Mouse (Mus musculus): Measurements from ENCODE around the gene Ptprh.

Gene Ptprh

GRCm38 (mm10) chr7:4522292-4522691, 81.5 kb downstream of the Ptprh start:
- no peak for DNase-seq

GRCm38 (mm10) chr7:4521231-4522003, 82.4 kb downstream of the Ptprh start:
- DNase-seq = peak; percentile 58

DNA sequence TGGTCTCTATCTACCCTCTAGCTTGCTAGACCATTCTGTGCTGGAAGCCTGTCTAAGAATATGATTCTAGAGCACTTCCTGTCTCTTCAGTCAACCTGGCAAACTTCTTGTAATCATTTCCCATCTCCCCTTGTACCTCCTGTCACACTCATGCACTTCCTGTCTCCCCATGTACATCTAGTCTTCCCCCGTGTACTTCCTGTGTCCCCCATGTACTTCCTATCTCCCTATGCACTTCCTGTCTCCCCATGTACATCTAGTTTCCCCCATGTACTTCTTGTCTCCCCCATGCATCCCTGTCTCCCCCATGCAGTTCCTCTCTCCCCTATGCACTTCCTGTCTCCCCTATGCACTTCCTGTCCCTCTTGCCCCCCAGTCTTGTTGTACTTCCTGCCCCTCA, 85.4 kb downstream of the Ptprh start:
- DNase-seq = no peak

DNA sequence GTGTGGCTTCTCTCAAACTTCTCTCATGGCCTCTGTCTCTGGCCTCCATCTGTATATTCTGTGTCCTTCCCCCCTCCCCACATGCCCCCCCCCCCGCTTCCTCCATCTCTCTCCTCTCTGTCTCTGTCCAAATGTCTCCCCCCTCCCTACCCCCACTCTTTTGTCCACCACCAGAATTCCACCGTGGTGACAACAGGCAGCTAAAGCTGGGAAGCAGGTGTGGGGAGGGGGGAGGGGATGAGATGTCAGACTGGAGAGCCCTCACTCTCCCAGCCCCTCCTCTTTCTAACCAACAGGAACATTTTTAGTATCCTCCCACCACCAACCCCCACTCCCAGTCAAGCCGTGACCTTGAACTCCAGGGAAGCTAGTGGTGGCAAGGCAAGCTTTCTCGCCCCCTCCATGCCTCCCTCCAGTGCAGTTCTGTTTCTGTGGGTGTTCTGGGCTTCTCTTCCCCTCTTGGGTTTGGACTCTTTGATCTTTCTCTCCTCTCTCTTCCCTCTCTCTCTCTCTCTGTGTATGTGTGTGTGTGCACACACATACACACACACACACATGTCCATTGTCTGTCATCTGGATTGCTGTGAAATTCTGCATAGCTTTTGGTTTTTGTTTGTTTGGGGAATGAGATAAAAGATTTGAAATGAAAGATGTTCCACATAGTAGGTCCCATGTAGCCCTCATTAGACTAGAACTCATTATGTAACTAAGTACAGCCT, 87.3 kb downstream of the Ptprh start, which contains the start of gene Tnnt1:
Tnnt1 (minus strand) TSS at position 51 of the 719 bp plus-strand sequence.
- DNase-seq = no peak

DNA sequence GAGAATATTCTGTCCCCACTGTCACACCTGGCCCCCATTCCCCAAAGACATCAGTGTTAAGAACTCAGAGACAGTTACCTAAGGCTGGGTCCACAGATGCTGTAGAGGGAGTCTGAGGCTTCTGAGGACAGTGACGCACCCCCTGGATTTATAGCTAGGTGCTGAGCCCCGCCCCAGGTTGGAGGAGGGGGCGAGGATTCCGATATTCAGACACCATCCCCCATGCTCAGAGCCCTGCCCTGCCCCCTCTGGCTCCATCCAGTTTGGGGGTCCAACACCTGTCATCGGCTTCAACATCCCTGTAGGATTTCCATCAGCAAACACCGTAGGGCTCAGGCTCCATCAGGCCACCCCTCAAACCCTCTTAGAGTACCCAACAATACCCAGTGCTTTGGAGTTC, 88.0 kb downstream of the Ptprh start:
- no peak for DNase-seq

- no peak for DNase-seq
Measured at GRCm38 (mm10) chr7:4513829-4514712, 89.8 kb downstream of the Ptprh start.

DNA sequence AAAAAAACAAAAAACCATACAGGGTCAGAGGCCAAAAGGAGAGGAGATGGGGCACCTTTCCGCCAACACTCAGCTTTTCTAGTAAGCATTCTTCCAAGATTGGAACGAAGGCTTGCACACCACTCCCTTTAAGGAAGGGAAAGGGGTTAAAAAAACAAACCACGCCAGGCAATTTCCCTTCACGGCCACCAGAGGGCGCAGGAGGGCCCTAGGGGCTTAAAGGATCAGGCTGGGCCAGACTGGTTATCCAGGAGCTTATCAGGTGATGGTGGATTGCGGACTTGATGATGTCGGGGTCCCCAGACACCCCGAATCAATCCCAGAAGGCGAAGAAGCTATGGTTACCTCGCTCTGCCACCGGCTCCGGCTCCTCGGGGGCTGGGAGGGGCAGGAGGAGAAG, 90.6 kb downstream of the Ptprh start:
- peak; percentile 52 for DNase-seq

DNA sequence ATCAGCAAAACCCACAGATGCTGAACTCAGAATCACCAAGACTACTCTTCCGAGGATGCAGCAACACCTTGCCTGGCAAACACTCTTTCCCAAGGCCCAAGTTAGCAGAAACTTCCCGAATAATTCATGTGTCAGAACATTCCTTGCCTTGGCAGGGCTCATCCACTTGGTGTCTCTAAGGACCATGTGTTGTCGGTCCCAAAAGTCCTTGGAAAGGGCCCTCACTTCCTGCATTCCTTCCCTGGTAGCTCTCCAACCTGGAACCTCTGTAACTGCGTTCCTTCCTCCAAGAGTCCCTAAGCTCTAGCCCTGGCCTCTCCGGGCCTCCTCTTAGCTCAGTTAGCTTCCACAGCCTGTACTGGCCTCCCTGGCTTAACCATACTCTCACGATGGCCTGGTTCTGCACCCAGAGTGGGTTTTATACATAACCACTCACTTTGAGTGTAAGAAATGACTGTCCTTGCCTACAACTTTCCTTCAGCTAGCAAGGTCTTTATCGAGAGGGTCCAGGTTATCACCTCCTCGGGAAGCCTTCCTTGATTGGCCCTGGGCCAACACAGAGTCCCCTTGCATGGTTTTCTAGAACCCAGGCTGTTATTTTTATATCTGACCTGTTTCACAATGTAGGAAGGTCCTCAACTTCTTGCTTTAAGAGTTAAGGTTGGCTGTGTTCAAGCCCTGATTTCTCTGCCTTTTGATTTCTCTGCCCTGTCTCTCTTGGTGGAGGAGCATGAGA, 92.2 kb downstream of the Ptprh start:
- no peak for DNase-seq

- DNase-seq = peak; percentile 85
Measured at GRCm38 (mm10) chr7:4509863-4510608, 93.8 kb downstream of the Ptprh start.

DNA sequence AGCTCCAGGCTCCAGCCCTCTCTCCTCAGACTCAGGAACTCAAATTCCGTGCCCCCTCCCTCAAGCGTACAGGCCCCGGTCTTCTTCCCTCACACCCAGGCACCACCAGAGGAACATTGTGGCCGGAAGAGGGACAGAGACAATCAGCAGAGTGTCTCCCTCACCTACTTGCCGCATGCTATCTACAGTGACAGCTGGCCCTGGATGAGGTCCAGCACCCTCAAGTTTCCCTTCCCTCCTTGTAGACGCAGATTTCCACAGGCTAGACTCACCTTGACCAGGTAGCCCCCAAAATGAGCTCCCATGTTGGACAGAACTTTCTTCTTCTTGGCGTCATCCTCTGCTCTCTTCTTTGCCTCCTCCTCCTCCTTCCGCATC, 95.1 kb downstream of the Ptprh start:
- no peak for DNase-seq

DNA sequence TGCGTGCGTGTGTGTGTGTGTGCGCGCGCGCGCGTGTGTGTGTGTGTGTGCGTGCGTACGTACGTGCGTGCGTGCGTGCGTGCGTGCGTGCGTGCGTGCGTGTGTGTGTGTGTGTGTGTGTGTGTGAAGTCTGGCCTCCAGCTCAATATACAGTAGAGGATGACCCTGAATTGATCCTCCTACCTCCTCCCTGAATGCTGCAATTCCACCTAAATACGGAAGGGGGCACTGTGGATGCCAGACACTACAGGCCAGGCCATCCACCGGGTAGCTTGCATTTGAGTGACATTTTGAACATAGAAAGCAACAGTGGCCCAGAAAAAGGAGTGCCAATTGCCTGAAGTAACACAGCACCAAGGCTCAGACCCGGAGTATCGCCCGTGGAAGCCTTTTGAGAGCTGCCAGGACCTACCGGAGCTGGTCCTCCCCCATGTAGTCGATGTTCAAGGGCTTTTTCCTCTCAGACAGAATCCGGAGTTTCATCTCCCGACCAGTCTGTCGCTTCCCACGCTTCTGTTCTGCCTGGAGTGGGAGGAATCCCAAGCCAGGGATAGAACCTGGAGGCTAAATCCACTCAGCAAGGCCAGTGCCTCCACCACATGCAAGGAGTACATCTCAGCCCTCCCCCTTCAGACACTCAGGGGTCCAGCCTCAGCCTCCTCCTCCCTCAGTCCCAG, 95.6 kb downstream of the Ptprh start:
- no peak for DNase-seq

DNA sequence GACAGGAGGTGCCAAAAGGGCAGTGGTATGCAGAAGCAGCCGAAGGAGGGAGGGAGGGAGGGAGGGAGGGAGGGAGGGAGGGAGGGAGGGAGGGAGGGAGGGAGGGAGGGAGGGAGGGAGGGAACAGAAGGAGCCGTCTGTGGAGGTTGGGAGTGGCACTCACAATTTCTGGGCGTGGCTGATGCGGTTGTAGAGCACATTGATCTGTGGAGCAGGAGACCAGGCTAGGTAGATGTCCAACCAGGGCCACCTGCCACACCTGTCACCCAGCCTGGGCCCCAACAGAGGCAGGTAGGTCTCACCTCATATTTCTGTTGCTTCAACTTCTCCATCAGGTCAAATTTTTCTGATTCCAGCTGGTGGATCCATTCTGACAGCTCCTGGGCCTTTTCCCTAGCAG, 96.6 kb downstream of the Ptprh start:
- DNase-seq = no peak

- DNase-seq = no peak
Measured at GRCm38 (mm10) chr7:4504646-4505435, 99.0 kb downstream of the Ptprh start.

DNA sequence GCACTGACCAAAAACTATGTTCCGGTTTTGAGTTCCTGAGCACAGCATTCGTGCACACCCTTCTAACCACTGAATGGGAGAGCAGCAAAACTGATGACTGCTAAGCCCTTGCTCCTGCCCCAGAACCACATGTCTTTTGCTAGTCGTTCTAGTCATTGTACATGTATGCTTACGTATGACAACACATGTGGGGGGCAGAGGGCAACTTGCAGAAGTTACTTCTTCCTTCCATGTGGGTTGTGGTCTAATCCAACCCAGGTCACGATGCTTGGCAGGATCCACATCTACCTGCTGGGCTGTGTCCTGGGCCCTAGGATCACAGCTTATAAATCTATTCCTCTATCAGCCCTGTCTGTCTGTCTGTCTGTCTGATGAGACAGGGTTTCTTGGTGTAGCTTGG, 100.0 kb downstream of the Ptprh start:
- DNase-seq = no peak

DNA sequence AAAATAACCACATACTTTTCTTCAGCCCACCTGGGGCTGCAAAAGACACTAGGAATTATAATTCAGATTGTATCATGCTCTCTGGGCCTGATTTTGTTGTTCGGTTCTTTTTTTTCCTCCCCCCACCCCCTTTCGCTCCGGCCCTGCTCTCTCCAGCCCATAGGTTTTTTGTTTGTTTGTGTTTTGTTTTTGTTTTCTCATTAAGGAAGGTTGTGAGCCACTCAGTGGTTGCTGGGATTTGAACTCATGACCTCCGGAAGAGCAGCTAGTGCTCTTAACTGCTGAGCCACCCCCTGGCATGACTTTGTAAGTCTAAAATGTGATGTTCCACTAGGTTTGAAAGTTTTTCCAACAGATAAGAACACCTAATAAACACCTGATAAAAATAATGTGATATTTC, 100.7 kb downstream of the Ptprh start:
- DNase-seq = no peak

DNA sequence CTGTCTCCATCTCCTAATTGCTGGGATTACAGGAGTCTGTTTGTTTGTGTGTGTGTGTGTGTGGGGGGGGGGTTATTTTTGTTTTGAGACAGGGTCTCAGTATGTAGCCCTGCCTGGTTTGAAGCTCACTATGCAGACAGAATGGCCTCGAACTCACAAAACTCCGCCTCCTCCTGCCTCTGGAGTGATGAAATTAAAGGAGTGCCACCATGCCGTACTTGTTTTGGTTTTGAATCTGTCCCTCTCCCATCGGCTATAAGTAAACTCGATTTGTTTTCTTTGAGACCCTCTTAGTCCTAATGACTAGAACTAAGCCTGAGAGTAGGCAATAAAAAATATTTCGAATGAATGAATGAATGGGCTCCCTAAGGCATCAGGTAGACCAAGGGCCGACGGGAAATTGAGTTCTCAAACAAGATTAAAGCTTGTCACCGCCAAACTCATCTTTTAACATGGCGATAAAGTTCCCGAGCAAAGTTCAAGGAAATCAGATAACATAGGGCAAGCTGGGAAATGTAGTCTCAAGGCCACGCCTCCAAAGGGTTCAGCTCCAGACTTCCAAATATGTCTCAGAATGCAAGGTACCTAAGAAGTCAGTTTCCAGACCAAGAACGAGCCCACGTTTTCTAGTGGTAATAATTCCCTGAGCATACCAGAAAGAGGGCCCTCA, 101.3 kb downstream of the Ptprh start:
- peak; percentile 42 for DNase-seq

- peak; percentile 97 for DNase-seq
Measured at GRCm38 (mm10) chr7:4501558-4502397, 102.1 kb downstream of the Ptprh start, which contains the start of gene Ppp1r12c. TSS of gene Ppp1r12c (minus strand) at chr7:4501680.

DNA sequence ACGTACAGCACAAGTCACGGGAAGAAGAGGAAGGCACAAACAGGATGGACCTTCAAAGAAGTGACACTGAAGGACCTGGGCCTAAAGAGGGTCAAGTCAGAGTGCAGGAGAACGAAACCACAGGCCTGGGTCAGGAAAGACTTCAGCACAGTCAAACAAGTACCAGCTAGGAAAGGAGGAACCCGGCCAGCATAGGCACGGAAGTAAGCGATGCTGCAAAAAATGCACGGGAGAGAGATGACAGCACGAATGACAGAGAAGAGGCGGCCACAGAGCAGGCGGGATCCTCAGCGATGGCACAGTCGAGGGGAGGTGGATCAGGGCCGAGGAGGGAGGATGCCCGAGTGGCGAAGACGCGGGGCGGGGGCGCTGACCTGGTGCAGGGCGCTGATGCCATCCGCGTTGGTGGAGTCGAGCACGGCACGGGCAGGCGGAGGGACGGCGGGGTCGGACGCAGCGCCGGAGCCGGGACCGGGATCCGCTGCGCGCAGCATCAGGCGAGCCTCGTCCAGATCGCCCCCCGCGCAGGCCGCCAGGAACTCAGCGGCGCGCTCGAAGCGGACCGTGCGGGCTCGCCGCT, 102.9 kb downstream of the Ptprh start:
- peak; percentile 68 for DNase-seq
